Mouse (Mus musculus): ENCODE results near the gene Adgrg5. TPM values are rescaled to one million over a fixed set of nuclear protein-coding genes. Genes with fewer than 3 reads are reported as not detected.
A peak's percentile ranks its signal among the peaks of the same experiment; 100 is the strongest.

The Adgrg5 gene
- polyA plus RNA-seq, 1 experiment, result 40.5 TPM

DNA sequence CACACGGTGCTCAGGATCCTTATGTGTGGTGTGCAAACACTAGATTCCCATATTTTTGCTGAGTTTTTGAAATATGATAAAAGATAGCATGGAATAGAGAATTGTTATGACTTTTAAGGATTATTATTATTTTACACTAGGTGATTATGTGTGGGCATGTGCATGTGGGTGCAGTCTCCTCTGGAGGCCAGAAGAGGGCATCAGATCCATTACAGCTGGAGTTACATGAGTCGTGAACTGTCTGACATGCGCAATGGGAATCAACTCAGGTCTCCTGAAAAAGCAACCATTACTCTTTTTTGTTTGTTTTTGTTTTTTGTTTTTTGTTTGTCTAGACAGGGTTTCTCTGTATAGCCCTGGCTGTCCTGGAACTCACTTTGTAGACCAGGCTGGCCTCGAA, 25.5 kb downstream of the Adgrg5 start:
- TF ChIP-seq CTCF (IDR thresholded peaks at IDR 0.05; ENCODE audit: borderline replicate concordance, control insufficient read depth, extremely low read depth, insufficient read depth, low read length, poor library complexity) (no peak), POLR2A (IDR thresholded peaks at IDR 0.05; ENCODE audit: control insufficient read depth, extremely low read depth, insufficient read depth, low read length, poor library complexity) (no peak)

DNA sequence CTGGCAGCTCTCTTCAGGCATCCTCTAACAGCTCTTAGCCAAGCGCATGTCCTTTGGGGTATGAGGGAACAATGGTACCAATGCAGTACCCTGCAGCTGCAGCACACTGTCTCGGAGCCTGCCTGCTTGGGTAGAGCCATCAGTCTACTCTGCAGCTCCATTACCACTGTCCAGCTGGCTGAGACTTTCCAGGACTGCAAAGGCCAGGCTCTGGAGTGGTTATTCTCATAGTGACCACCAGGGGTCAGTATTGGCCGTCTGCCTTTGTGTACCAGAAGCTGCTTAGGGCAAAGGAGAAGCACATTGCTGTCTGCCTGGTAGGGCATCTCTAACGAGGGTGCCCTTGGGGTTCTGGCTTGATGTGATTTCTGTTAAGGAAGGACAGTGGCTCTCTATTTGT, 26.6 kb downstream of the Adgrg5 start:
- peak; percentile 69 for DNase-seq
- WGBS, result 27% methylated on average over 4 of the region's 4 CpGs

More for the DNA sequence above, 25.5 kb downstream of the Adgrg5 start:
- no peak overlapping the region for H3K4me3 ChIP-seq (ENCODE audit: control insufficient read depth, insufficient read depth, low read length)
- H3K27ac ChIP-seq (ENCODE audit: control insufficient read depth, insufficient read depth, low read length), result no peak overlapping the region
- no peak for DNase-seq
- no peaks in the 10 kb centered on the region for H3K27me3 ChIP-seq (ENCODE audit: control insufficient read depth, insufficient read depth, low read length)
- H3K4me1 ChIP-seq (replicated peaks; ENCODE audit: control insufficient read depth, insufficient read depth, low read length), result peaks cover 6% of the 10 kb centered on the region
- no peaks in the 10 kb centered on the region for H3K36me3 ChIP-seq (ENCODE audit: control insufficient read depth, insufficient read depth, low read length)
- 81% methylated on average over 4 of the region's 4 CpGs for WGBS

GRCm38 (mm10) chr8:94950458-94950857, 27.0 kb downstream of the Adgrg5 start:
- DNase-seq, result no peak
- no peak overlapping the region for H3K27ac ChIP-seq (ENCODE audit: control insufficient read depth, insufficient read depth, low read length)
- H3K4me3 ChIP-seq (ENCODE audit: control insufficient read depth, insufficient read depth, low read length), result no peak overlapping the region
- WGBS, result 82% methylated on average over 5 of the region's 5 CpGs
- H3K27me3 ChIP-seq (ENCODE audit: control insufficient read depth, insufficient read depth, low read length), result no peaks in the 10 kb centered on the region
- TF ChIP-seq POLR2A (IDR thresholded peaks at IDR 0.05; ENCODE audit: control insufficient read depth, extremely low read depth, insufficient read depth, low read length, poor library complexity), result no peak
- TF ChIP-seq CTCF (IDR thresholded peaks at IDR 0.05; ENCODE audit: borderline replicate concordance, control insufficient read depth, extremely low read depth, insufficient read depth, low read length, poor library complexity), result no peak
- H3K4me1 ChIP-seq (replicated peaks; ENCODE audit: control insufficient read depth, insufficient read depth, low read length), result peaks cover 16% of the 10 kb centered on the region
- H3K36me3 ChIP-seq (ENCODE audit: control insufficient read depth, insufficient read depth, low read length), result no peaks in the 10 kb centered on the region

More for the DNA sequence above, 26.6 kb downstream of the Adgrg5 start:
- no peak overlapping the region for H3K27ac ChIP-seq (ENCODE audit: control insufficient read depth, insufficient read depth, low read length)
- no peak overlapping the region for H3K4me3 ChIP-seq (ENCODE audit: control insufficient read depth, insufficient read depth, low read length)
- peaks cover 15% of the 10 kb centered on the region for H3K4me1 ChIP-seq (replicated peaks; ENCODE audit: control insufficient read depth, insufficient read depth, low read length)
- H3K27me3 ChIP-seq (ENCODE audit: control insufficient read depth, insufficient read depth, low read length), result no peaks in the 10 kb centered on the region
- TF ChIP-seq CTCF (IDR thresholded peaks at IDR 0.05; ENCODE audit: borderline replicate concordance, control insufficient read depth, extremely low read depth, insufficient read depth, low read length, poor library complexity), result peak; percentile 64; the same call in 1 of the 2 replicates
- TF ChIP-seq POLR2A (IDR thresholded peaks at IDR 0.05; ENCODE audit: control insufficient read depth, extremely low read depth, insufficient read depth, low read length, poor library complexity), result no peak
- H3K36me3 ChIP-seq (ENCODE audit: control insufficient read depth, insufficient read depth, low read length), result no peaks in the 10 kb centered on the region

DNA sequence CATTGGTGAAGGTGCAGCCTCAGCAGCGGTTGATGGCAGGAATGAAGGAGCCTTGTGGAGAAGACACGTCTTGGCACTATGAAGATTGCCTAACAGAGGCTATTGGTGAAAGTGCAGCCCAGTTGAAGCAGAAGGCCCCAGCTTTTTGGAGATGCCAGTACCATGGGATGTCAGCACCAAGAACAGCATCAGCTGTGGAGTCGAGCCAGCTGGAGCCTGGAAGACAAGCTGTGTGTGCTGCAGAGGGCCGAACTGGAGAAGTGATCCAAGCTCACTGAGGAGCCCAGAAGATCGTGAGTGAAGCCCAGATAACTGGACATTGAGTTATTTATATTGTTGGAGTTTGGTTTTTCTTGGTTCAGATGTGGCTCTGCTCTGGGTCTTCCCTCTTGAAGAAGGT, 28.6 kb downstream of the Adgrg5 start:
- H3K4me3 ChIP-seq (ENCODE audit: control insufficient read depth, insufficient read depth, low read length), result no peak overlapping the region

GRCm38 (mm10) chr8:94953624-94954367, 30.3 kb downstream of the Adgrg5 start:
- 32% methylated on average over 7 of the region's 7 CpGs for WGBS
- no peak for DNase-seq
- Histone ChIP-seq H3K27ac (ENCODE audit: control insufficient read depth, insufficient read depth, low read length) (no peak overlapping the region), H3K36me3 (ENCODE audit: control insufficient read depth, insufficient read depth, low read length) (no peaks in the 10 kb centered on the region), H3K27me3 (ENCODE audit: control insufficient read depth, insufficient read depth, low read length) (no peaks in the 10 kb centered on the region), H3K4me1 (replicated peaks; ENCODE audit: control insufficient read depth, insufficient read depth, low read length) (peaks cover 20% of the 10 kb centered on the region), H3K4me3 (ENCODE audit: control insufficient read depth, insufficient read depth, low read length) (no peak overlapping the region)
- no peak for TF ChIP-seq POLR2A (IDR thresholded peaks at IDR 0.05; ENCODE audit: control insufficient read depth, extremely low read depth, insufficient read depth, low read length, poor library complexity)

More for the DNA sequence above, 28.6 kb downstream of the Adgrg5 start:
- no peaks in the 10 kb centered on the region for H3K36me3 ChIP-seq (ENCODE audit: control insufficient read depth, insufficient read depth, low read length)
- H3K27ac ChIP-seq (ENCODE audit: control insufficient read depth, insufficient read depth, low read length), result no peak overlapping the region
- no peaks in the 10 kb centered on the region for H3K27me3 ChIP-seq (ENCODE audit: control insufficient read depth, insufficient read depth, low read length)
- TF ChIP-seq CTCF (IDR thresholded peaks at IDR 0.05; ENCODE audit: borderline replicate concordance, control insufficient read depth, extremely low read depth, insufficient read depth, low read length, poor library complexity) (no peak), POLR2A (IDR thresholded peaks at IDR 0.05; ENCODE audit: control insufficient read depth, extremely low read depth, insufficient read depth, low read length, poor library complexity) (no peak)
- WGBS, result 88% methylated on average over 5 of the region's 5 CpGs
- peaks cover 20% of the 10 kb centered on the region for H3K4me1 ChIP-seq (replicated peaks; ENCODE audit: control insufficient read depth, insufficient read depth, low read length)
- DNase-seq, result no peak

DNA sequence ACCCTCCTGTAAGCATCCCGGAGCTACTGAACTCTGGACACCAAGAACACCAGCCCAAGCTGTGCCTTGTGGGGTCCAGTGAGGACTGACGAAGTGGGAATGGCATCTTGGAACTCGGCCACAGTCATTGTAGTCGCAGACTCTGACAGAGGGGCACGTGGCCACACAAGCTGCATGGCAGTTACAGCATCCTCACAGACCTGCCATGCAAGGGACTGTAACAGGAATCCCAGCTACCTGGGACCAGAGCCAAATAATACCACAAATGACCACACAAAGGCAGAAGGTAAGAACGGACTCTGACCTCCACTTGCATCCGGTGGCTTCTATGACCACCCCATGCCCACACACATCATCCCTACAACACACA, 30.9 kb downstream of the Adgrg5 start:
- DNase-seq, result no peak
- Histone ChIP-seq H3K27me3 (ENCODE audit: control insufficient read depth, insufficient read depth, low read length) (no peaks in the 10 kb centered on the region), H3K36me3 (ENCODE audit: control insufficient read depth, insufficient read depth, low read length) (no peaks in the 10 kb centered on the region), H3K27ac (ENCODE audit: control insufficient read depth, insufficient read depth, low read length) (no peak overlapping the region), H3K4me1 (replicated peaks; ENCODE audit: control insufficient read depth, insufficient read depth, low read length) (peaks cover 20% of the 10 kb centered on the region), H3K4me3 (ENCODE audit: control insufficient read depth, insufficient read depth, low read length) (no peak overlapping the region)
- TF ChIP-seq CTCF (IDR thresholded peaks at IDR 0.05; ENCODE audit: borderline replicate concordance, control insufficient read depth, extremely low read depth, insufficient read depth, low read length, poor library complexity), result no peak
- 15% methylated on average over 7 of the region's 7 CpGs for WGBS

Data from thymus, adult 2 months (tissue).